Mouse (Mus musculus) stomach, adult 2 months (tissue): ENCODE measurements around the gene Nlgn3. TPM values are rescaled to one million over a fixed set of nuclear protein-coding genes. Genes with fewer than 3 reads are reported as not detected.

Source experiments
- polyA plus RNA-seq: library from polyadenylated mRNA; depleted of rRNA; stranded (reverse); fragments of >200 nt; gene quantifications from 2 replicates; pipeline ENCODE4 v1.2.3, GENCODE M21; 2012; rRNA removed

The Nlgn3 gene
- polyA plus RNA-seq: 0.04 and 0.11 TPM in 2 replicates

DNA sequence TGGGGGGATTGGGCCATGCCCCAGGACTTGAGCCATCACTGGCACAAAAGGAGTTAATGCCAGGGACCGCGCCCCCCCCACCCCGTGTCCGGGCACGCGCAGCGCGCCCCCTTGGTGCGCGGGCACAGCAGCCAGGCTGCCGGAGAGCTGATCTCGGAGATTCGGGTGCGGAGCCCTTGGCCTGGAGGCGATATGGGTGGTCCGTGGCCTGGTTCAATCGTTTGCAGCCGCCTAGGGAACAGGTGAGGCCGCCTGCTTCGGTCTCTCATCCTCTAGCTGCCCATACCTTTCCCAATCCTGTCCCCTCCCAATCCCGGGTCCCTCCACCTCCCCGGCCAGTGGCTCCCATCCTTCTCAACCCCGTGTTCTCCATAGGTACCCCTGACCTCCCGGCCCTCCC, at the start of gene Nlgn3:
TSS of gene Nlgn3 (plus strand) at position 114 of the 400 bp plus-strand sequence.

GRCm38 (mm10) chrX:101253952-101254729, 44.8 kb upstream of the Nlgn3 start, which contains the start of gene Foxo4:
Gene Foxo4, plus strand, starts transcription at chrX:101254528.

GRCm38 (mm10) chrX:101263892-101264291, 35.1 kb upstream of the Nlgn3 start, which contains the start of gene Gm614:
Gene Gm614, minus strand, starts transcription at chrX:101263992.

DNA sequence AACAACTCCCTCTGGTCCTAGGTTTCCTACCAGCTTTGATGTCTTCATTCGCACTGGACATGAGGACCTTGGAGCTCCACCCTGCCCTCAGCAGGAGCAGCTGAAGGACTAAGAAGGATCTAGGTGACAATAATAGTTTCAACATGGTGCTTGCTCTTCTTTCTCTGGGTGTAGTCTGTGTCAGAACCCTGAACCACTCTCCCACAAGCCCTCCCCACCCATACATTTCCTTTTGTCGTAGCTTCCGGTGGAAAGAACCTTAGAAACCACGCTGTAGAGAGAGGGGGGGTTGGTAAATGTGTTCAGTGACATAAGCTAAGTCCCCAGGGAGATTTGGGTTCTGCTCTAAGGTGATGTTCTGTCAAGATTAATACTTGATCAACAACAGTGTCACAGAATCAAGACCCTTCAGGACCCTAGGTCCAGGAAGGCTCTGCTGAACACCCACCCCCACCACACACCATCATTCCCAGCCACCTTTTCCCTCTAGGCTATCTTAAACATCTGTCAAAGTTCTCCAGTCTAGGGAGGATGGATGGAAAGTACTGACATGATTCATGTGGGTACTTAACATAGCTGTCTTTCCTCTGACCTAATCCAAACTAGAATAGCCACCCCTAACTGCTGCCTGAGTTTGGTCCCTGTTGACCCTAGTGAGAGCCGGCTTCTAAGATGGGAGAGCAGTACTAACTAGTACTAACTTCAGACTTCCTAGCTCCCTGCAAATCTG, 30.8 kb upstream of the Nlgn3 start, which contains the start of gene Il2rg:
TSS of gene Il2rg (minus strand) at position 231 of the 730 bp plus-strand sequence.

DNA sequence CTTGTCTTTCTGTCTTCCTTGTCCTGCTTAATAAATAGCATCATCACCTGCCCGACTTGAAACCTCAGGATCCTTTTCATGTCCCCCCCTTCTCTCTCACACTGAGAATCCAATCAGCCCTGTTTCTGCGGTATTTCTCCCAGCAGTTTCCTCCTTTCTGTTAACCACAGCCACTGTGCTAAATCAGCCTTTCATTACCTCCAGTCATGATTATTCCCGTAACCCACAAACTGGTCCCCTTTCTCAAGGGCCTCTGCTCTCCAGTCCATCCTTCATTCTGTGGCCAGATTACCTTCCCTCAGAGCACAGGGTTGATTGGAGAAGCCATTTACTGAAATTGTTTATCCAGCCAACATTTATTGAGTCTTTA, 30.2 kb upstream of the Nlgn3 start, which contains the start of gene Gm20489:
TSS of gene Gm20489 (minus strand) at position 269 of the 370 bp plus-strand sequence.

GRCm38 (mm10) chrX:101273875-101274738, 24.9 kb upstream of the Nlgn3 start, which contains the start of gene Med12:
Gene Med12, plus strand, starts transcription at chrX:101274030.

Other genes with a start within 250 kb of the Nlgn3 start
- not detected in 2 replicates for gene Tex11, start 239.5 kb upstream of the Nlgn3 start, polyA plus RNA-seq
- gene Slc7a3, start 213.1 kb upstream of the Nlgn3 start, polyA plus RNA-seq: 0.15 and 0.19 TPM in 2 replicates
- 8.0 and 9.5 TPM in 2 replicates for gene Snx12, start 76.6 kb upstream of the Nlgn3 start, polyA plus RNA-seq
- 18.8 and 20.8 TPM in 2 replicates for gene Foxo4, start 44.6 kb upstream of the Nlgn3 start, polyA plus RNA-seq
- gene Gm614, start 35.2 kb upstream of the Nlgn3 start, polyA plus RNA-seq: not detected in 2 replicates
- gene Il2rg, start 30.9 kb upstream of the Nlgn3 start, polyA plus RNA-seq: 1.7 and 2.7 TPM in 2 replicates
- not detected in 2 replicates for gene Gm20489, start 30.1 kb upstream of the Nlgn3 start, polyA plus RNA-seq
- gene Med12, start 25.1 kb upstream of the Nlgn3 start, polyA plus RNA-seq: 97.4 and 143 TPM in 2 replicates
- gene Gjb1, start 77.2 kb downstream of the Nlgn3 start, polyA plus RNA-seq: 193 and 219 TPM in 2 replicates
- gene Zmym3, start 121.7 kb downstream of the Nlgn3 start, polyA plus RNA-seq: 7.0 TPM in 2 replicates
- gene Nono, start 130.2 kb downstream of the Nlgn3 start, polyA plus RNA-seq: 15.4 and 23.1 TPM in 2 replicates
- gene Itgb1bp2, start 149.9 kb downstream of the Nlgn3 start, polyA plus RNA-seq: 0.92 and 2.8 TPM in 2 replicates
- 0.13 and 0.36 TPM in 2 replicates for gene Taf1, start 233.6 kb downstream of the Nlgn3 start, polyA plus RNA-seq